Mouse (Mus musculus) skeletal muscle tissue, adult 2 months (tissue): Measurements from ENCODE around the gene Sf3a3.

Experiments used
- DNase-seq: peaks from one replicate; pipeline ENCODE4 v3.0.0-alpha.2; 2012; ENCODE audit warnings: low read depth, low spot score

Sf3a3 gene

DNA sequence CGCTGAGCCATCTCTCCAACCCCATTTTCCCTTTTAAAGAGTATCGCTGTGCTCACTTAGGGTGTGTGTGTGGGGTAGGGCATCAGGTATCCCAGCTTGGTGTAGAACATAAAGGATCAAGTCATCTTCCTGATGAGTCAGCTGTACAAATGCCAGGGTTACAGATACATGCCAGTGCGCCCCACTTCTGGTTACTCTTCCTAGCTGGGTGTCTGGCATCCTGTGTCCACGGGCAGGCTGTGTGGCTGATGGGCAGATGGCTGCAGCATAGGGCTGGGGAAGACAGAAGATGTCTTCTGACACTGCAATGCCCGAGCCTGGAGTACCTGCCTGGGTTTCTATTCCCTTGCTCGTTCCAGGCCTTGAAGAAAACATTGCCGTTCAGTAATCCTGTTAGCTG lies 66.8 kb downstream of the Sf3a3 start:
- no peak for DNase-seq
